Mouse (Mus musculus) kidney, postnatal 4 days (tissue): ENCODE measurements around the gene Cers6.

ENCODE experiments used
- DNase-seq, 2 experiments: peaks; one replicate each; pipeline ENCODE4 v3.0.0; 2021; ENCODE audit warnings: mixed read lengths in 2 of 2

Cers6 gene

DNA sequence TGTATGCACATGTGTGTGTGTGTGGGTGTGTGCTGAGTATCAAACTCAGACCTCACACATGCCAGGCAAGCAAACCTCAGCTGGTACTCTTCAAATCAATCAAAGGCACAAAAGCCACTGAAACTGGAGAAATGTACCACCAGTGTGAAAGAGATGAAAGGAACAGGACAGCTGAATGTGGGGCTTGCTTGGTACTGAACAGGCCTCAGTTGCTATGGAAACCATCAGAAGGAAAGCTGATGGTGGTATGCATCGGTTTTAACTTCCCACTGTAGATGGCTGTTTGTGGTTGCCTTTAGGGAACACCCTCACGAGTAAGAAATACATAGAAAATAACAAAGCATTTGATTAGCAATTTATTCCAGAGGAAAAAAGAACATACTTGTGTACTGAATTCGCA, 264.2 kb downstream of the Cers6 start:
- DNase-seq, result no peak

DNA sequence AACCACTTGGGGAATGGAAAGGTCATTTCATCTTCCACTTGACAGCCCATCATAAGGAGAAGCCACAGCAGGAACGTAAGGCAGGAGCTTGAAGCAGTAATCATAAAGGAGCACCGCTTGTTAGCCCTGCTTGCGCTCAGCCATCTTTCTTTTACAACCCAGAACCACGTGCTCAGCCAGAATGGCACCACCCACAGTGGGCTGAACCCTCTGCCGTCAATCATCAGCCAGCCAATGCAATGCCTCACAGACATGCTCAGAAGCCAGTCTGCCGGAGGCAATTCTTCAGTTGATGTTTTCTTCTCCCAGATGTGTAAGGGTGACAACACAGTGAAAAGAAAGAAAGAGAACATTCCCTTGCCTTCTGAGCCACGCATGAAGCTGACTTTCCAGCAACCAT, 267.1 kb downstream of the Cers6 start:
- peak in 1 of 2 experiments; percentile 34 for DNase-seq

DNA sequence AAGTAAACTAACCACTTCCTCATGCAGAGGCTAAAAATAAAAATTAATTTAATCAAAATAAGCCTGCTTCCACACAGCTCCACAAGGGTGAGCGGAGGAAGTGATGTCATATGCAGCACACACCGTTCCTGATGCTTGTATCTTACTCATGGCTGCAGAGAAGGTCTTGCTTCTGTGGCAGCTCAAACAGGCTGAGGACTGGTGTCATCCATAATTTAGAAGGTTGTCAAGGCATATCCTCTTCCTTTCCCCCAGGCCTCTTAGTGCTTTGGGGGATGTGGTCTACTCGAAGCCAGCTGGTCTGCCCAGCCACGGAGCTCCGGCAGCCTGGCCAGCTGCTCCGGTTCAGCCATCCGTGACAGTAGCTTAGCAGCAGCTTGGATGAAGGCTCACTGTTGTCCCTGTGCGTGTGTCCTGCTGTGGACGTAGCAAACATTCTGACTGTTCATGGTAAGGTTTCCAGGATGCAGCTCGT, 267.7 kb downstream of the Cers6 start:
- peak; percentile 76 to 86 for DNase-seq

DNA sequence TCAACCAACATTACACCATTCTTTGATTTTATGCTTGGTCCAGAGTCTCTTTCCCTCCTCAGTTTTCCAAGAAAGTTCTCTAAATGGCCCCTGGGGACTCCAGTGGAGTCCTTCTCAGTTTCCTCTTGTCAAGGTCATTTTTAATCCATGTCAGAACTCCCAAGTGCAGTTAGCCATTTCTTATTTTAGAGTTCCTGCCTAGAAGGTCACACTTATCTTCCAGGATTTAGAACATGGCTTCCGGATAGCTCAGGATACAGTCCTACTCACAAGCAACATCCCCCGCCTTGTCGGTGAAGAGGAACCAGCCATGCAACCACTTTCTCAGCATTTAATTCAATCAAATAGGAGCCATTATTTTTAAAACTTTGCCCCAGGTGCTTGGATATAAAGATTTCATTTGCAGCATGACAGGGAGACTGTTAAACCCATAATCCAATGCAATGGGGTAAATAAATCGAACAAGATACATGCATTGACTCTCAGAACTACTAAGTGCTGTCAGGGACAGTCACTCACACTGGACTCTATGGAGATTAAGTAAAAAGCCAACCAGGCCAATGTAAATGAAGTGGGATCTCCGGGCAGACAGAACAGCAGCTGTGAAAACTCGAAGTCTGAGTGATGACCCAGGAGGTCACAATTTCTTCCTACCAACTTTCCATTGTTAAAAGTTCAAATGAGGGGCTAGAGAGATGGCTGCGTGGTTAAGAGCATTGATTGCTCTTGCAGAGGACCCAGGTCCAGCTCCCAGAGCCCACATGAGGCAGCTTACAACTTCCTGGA, 268.4 kb downstream of the Cers6 start:
- peak in 1 of 2 experiments; percentile 48 for DNase-seq

DNA sequence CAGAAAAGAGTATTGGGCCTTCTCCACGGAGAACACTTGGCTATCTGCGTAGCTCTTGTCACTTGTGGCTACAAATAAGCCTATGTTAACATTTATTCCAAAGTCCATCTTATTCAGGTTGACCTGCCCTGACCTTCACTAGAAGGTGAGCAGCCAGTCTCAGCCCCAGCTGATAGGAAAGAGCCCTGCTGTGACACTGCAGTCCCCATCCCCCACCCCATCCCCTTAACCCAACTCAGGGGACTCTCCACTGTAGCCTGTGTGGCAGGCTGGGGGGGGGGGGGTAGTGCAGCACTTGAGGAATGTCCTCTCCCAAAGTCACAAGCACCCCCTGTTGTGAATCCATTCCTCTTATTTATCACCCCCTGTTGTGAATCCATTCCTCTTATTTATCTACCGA, 270.8 kb downstream of the Cers6 start:
- no peak for DNase-seq

DNA sequence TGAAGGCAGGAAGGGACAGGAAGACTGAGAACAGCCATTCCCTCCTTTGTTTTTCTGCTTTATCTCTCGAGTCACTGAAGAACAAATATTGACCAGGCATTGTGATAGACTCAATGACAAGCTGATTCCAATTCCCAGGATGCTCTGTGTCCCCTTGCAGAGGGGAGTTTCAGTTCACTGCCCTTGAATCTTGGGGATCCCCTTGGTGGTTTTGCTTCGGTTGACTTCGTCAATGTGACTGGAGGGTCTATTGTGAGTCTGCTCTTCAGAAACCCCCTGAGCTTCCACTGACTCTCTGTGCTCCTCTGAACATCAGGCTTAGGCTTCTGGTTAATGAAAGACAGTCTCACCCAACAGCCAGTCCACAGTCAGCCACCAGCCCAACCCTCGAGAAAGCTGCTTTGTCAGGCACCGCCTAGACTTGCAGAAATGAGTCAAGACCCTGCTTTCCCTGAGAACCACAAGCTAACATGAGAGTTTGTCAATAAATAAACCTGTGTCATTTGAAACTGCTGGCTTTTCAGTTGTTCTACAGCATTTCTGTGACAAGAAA, 271.3 kb downstream of the Cers6 start:
- peak in 1 of 2 experiments; percentile 34 for DNase-seq

DNA sequence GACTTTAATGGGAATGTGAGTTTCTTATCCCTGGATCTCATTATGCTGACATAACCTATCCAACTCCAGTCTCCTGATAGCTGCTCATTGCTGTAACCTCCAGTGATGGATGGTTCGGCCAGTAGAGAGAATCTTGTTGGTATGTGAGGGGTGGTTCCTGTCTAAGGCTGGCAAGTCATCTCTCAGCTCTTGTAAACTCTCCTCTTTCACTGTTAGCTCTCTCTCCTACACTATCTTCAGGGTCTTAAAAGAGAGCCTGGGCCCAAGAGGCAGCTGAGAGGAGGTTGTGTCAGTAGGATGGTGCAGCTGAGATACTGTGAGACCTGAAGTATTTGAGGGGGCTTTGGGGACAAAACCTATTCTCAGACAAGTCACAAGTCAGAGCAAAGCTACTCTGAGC, 272.9 kb downstream of the Cers6 start:
- no peak for DNase-seq

DNA sequence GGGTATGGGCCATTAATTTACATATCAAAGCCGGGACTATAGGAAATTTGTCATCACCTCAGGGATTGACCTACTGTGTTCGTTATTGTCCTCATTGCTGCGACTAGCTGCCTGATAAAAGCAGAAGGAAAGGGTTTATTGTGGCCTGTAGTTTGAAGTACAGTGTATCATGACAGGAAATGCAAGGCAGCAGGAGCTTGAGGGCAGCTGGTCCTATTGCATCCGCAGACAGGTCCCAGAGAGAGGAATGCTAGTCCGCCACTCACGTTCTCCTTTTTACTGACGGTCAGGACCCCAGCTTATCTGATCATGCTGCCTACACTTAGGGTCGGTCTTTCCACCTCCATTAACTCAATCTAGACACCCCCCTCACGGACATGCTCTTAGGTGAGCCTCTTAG, 273.7 kb downstream of the Cers6 start:
- no peak for DNase-seq

DNA sequence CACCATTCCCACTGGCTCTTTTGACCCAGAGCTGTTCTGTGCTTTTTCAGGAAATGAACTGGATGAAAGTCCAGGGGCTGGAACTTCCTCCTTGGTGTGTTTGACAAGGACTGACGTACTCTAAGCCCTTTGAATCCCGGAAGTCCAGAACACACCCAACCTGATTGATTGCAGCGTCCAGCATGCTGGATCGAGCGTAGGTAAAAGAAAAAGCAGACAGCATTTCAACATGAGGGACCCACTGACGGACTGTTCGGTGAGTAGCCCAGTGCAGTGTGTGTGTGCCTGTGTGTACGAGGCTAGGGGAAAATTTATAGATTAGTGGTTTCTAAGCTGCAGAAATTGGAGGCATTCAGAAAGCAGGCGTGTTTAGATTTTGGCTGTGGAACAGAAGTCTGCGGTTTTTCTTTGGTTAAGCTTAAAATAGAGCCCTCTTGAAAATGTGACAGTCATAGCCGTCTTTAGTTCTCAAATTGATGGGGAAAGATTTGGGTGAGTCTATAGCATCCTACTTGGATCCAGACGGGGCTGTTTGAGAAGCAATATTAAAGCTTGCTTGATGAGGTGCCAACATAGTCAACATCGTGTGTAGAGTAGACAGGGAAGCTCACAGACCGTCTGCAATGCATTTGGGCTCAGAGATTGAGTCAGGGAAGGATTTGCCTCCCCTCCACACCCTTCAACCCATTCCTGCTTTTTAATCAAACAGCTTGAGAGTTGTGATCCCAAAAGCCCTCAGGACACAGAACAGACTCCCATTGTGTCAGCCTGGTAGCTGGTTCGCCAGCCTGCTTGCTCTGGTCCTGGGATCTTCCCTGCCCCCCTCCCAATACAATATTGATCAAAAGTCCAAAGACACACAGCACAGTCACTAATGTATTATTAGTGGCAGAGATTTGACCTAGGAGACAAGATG, 274.7 kb downstream of the Cers6 start, which contains the start of gene Nostrin:
TSS of gene Nostrin (plus strand) at position 140 of the 916 bp plus-strand sequence.
- DNase-seq, result peak; percentile 34 to 46

DNA sequence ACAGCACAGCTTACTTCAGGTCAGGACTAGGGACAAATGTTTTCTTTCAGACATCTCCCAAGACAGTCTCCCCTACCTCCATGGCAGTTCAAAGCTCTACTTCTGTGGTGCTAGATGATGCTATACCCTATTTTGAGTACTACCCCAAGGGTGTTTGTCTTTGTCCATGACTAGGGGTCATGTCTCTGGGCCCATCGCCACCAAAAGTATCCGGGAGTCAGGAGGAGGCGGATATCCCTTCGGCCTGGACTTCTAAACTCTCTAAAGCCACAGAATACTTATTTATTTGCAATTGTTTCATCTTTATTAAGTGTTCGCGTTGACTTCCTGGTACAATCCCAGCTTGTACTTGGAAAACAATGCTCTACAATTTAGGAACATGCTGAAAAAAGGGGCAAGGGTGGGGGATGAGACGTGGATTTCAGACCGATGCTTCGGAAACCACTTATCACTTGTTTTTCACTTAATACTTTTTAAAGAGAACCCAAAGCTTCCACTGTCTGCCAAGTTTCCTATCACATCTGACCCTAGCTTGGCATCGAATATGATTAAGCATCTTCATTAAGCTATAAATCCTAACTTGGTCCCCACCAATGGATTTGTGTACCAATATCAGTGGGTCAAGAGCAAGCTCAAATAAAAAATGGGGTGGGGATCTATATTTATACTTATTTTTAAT, 276.3 kb downstream of the Cers6 start:
- DNase-seq, result peak; percentile 33 to 37

DNA sequence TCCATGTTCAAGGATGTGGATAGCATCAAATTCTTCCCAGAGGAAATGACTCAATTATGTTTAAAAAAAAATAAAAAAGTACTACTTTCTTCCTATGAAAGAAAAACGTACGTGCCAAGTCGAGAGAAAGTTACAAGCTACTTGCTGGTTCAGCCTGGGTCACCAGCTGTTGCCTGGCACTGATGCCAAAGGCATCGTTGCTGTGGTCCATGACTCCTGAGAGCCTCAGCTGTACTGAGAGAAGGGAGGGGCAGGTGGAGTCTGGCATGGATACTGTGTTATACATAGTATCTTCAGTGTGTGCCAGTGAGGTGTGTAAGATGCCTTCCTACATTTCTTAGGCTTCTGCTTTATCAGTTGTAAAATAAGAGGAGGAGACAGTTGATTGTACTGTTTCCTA, 277.5 kb downstream of the Cers6 start:
- peak in 1 of 2 experiments; percentile 26 for DNase-seq

DNA sequence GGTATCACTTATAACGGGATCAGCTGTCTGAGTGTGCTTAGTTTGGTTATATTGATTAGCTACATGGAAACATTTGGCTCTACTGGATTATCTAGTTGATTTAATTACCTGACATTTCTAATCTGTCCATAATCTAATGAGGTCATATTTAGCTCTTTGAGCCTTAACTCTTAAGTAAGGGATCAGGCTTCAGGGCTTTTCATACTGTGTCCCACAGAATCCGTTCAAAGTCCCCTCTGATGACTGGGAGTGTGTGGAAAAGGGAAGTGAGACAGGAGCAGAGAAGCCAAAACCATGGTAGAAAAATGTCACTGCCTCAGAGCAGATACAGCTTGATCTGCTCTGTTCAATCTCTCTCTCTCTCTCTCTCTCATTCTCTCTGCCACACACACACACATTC, 279.0 kb downstream of the Cers6 start:
- no peak for DNase-seq

DNA sequence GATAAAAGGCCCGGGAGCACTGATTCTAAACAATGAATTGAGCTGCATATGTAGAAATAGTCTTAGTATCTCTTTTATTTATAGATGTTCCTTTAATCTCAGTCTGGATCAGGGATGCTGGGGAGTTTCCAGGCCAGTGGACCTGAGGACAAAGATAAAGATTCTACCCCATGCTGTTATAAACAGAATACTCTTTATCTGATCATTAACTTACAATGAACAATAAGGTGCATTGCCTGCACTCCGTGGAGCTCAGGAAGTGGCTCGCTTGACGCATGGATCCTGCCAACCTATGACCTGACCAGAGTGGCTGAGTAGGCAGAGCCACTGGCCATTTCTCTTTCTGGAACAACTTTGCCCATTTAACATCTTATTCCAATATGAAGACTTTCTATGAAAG, 279.6 kb downstream of the Cers6 start:
- DNase-seq, result no peak

DNA sequence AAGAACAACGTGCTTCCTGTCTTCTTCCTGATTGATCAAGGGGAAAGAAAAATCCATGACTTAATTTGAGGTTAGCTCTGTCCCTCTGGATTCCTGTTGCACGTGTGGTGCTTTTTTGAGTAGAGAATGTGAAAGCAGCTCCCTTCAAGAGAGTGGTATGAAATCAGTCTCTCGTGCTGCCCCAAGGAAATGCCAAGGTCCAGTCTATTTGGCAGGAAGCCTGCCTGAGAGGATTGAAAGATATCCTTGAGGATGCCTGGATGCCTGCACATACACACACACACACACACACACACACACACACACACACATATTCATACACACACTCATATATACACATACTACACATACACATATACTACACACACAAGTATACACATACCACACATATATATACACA, 287.4 kb downstream of the Cers6 start:
- DNase-seq, result no peak

DNA sequence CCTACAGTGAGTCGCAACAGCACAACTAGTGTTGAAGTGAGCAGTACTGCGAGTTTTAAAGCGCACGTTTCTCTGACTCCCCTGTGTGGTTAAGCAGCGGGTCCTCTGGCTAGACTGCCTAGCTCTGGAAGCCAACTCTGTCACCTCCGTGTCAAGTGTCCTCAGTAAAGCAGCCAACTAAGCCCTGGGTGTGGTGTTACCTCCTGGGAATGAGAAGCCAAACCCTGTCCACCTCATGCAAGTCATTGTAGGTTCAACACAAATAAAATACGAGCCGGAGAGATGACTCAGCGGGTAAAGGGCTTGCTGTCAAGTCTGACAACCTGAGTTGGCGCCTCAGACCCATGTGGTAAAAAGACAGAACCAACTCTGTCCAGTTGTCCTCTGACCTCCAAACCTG, 287.9 kb downstream of the Cers6 start:
- no peak for DNase-seq

DNA sequence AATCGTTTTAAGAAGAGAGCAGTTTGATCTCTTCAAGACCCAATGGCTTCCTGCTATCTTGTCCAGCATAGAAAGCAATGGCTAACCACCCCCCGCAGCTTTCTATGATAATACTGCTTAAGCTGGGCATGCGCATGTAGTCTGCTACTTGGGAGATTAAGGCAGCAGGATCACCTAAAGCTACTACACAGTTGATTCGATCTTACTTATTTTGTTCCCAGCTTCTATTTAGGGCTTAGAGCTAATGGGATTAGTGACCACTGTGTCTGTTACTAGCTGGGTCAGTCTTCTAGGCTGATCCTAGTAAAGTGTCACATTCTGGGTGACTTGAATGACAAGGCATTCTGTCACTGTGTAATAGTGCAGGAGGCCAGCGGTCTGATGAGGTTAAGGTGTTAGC, 289.6 kb downstream of the Cers6 start:
- DNase-seq, result no peak

DNA sequence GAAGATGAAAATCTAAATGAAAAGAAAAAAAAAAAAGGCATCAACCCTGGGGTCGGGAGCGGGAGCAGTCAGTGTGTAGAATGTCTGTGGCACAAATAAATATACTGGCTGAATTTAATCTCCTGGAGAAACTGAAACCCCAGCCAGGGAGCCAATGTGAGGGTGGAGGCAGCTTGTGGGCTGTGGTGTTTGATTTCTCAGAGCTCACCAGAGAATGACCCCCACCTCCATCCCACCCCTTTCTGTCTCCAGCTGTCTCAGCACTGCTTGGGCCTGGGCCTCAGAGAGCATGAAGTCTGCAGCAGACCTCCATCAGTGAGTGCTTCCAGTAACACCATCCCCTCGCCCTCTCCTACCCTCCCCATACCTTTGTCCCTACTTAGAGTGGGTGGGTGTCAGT, 294.6 kb downstream of the Cers6 start:
- peak in 1 of 2 experiments; percentile 43 for DNase-seq

DNA sequence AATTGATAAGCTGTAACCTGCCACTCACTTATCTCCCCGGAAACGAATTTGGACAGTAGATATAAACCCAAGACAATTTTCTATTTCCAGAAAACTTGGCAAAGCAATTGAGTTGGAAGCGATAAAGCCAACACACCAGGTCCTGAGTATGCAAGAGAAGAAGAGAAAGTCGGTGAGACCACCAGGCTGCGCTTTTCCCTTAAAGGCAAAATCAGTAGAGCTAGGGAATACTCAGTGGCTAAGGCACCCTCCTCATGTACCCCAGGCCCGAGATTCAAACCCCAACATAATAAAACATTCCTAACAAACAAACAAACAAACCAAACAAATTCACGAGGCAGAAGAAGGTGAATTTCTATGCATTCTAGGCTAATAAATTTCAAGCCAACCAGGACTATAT, 295.0 kb downstream of the Cers6 start:
- no peak for DNase-seq

DNA sequence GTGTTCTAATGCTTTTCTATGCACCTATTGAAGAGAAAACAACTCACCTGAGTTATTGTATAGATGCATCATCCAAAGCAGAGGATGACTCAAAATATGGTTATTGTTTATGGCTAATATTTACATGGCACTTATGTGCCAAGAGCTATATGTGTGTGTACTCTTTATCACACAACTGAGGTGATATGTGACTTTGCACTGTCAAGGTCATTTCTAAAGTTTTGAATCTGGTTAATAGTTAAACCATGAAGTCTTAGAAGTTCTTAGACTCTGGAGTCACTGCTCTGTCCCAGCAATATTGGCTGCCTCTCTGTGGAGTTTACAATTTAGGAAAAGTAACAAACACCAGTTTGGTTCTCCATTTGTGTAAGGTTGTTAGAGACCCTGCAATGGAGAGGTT, 297.7 kb downstream of the Cers6 start:
- DNase-seq, result no peak
